Mouse (Mus musculus): ENCODE measurements at regions not wholly inside any gene's neighbourhood (a gene's known extent, or its start where the extent isn't known, plus 50 kb on each side); places are given as distances from the start of the nearest gene placed in this dataset.

DNA sequence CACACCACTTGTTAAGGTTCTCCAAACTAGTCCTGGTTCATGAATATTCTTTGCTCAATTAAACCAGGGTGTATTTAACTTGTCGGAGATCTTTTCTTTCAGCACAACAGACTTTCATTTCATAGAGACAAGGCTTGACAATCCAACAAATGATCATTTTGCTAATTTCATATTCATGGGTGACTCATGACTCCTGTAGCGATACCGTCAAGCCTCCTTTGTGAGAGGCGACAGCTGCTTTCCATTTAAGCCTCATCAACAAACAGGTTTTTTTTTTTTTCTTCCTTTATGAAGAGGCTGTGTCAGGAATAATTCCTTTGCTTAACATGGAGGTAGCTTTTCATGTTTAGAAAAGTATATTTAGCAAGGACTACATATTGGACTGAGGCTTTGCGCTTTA lies 214.3 kb upstream of the Chrm3 start:
- TF ChIP-seq POLR2A (IDR thresholded peaks at IDR 0.05; ENCODE audit: extremely low read depth, insufficient read depth, low read length) (no peak), CTCF (IDR thresholded peaks at IDR 0.05; ENCODE audit: low read depth, low read length) (no peak)
